Mouse (Mus musculus) testis, adult 2 months (tissue): Measurements from ENCODE around the gene Gm49673.
"Not testable (repeated sequence)": the region's sequence is repeated elsewhere in the genome, so short reads cannot be mapped to it uniquely, and the experiment has no call there.

Source experiments
- CTCF ChIP-seq: fragments of 200-500 bp; IDR thresholded peaks from 2 replicates; pipeline ENCODE4 v1.5.1; 2012; ENCODE audit warnings: low read depth, mild to moderate bottlenecking, inconsistent platforms, low read length, moderate library complexity; ENCODE audit not compliant: control insufficient read depth, insufficient read depth, insufficient replicate concordance
- POLR2A ChIP-seq: fragments of 200-500 bp; IDR thresholded peaks from 2 replicates; pipeline ENCODE4 v1.6.1; 2012; ENCODE audit warnings: low read depth, mild to moderate bottlenecking, inconsistent platforms, low read length, moderate library complexity; ENCODE audit not compliant: control insufficient read depth

- not testable (repeated sequence) for TF ChIP-seq CTCF, POLR2A
Measured at GRCm38 (mm10) chr17:8116928-8117327, 30.7 kb downstream of the Gm49673 start.
